Mouse (Mus musculus): ENCODE measurements around the gene Fbxl20. TPM values are rescaled to one million over a fixed set of nuclear protein-coding genes. Genes with fewer than 3 reads are reported as not detected.
A peak's percentile ranks its signal among the peaks of the same experiment; 100 is the strongest.
"Not testable (repeated sequence)": the region's sequence is repeated elsewhere in the genome, so short reads cannot be mapped to it uniquely, and the experiment has no call there.

Gene Fbxl20
- 10 to 100 TPM; 35.5 to 39.4 TPM for total RNA-seq (2021)

GRCm38 (mm10) chr11:98149786-98150624 lies at the start of gene Fbxl20:
TSS of gene Fbxl20 (minus strand) at chr11:98150403.
- DNase-seq (ENCODE audit: low spot score in 2 of 2): peak; percentile 90 to 96
- intact Hi-C loops (cut with DNase I): loop anchor here (5.0 kb wide), 1 partner anchor 123 kb away; the partner anchor contains the start of gene Rpl19

- intact Hi-C loops (cut with DNase I): loop anchor here (1.0 kb wide), 1 partner anchor 9 kb away; no protein-coding TSS in a partner anchor
- peak; percentile 92 to 97 for DNase-seq (ENCODE audit: low spot score in 2 of 2)
Measured at GRCm38 (mm10) chr11:98192901-98193805, 43.0 kb upstream of the Fbxl20 start, which contains the start of gene Med1. TSS of gene Med1 (minus strand) at chr11:98193293.

- intact Hi-C loops (cut with DNase I): no loop called here
Measured at GRCm38 (mm10) chr11:98190820-98191219, 40.6 kb upstream of the Fbxl20 start.

GRCm38 (mm10) chr11:98187640-98188395 lies 37.6 kb upstream of the Fbxl20 start:
- DNase-seq (ENCODE audit: low spot score in 2 of 2): no peak
- intact Hi-C loops (cut with DNase I): no loop called here

More at GRCm38 (mm10) chr11:98190820-98191219, 40.6 kb upstream of the Fbxl20 start:
- DNase-seq (ENCODE audit: low spot score in 2 of 2): no peak

GRCm38 (mm10) chr11:98182149-98182548 lies 31.9 kb upstream of the Fbxl20 start:
- intact Hi-C loops (cut with DNase I); DNase-seq (ENCODE audit: low spot score in 2 of 2): not testable (repeated sequence)

GRCm38 (mm10) chr11:98168400-98168799 lies 18.2 kb upstream of the Fbxl20 start:
- intact Hi-C loops (cut with DNase I): loop anchor here (5.0 kb wide), 1 partner anchor 59 kb away; no protein-coding TSS in a partner anchor
- DNase-seq (ENCODE audit: low spot score in 2 of 2): no peak

- intact Hi-C loops (cut with DNase I): no loop called here
- DNase-seq (ENCODE audit: low spot score in 2 of 2): no peak
Measured at GRCm38 (mm10) chr11:98155094-98155493, 4.9 kb upstream of the Fbxl20 start.

- no peak for DNase-seq (ENCODE audit: low spot score in 2 of 2)
- intact Hi-C loops (cut with DNase I): no loop called here
Measured at GRCm38 (mm10) chr11:98150625-98151156, 488 bp upstream of the Fbxl20 start.

GRCm38 (mm10) chr11:98149304-98149750 lies 876 bp downstream of the Fbxl20 start:
- DNase-seq (ENCODE audit: low spot score in 2 of 2): peak; percentile 92 to 94
- intact Hi-C loops (cut with DNase I): loop anchor here (5.0 kb wide), 1 partner anchor 122 kb away; the partner anchor contains the start of gene Rpl19

GRCm38 (mm10) chr11:98148551-98149301 lies 1.5 kb downstream of the Fbxl20 start:
- intact Hi-C loops (cut with DNase I): loop anchor here (5.0 kb wide), 1 partner anchor 121 kb away; the partner anchor contains the start of gene Rpl19
- peak; percentile 31 to 43 for DNase-seq (ENCODE audit: low spot score in 2 of 2)

- no peak for DNase-seq (ENCODE audit: low spot score in 2 of 2)
- intact Hi-C loops (cut with DNase I): loop anchor here (5.0 kb wide), 1 partner anchor 119 kb away; the partner anchor contains the start of gene Rpl19
Measured at GRCm38 (mm10) chr11:98145856-98146255, 4.3 kb downstream of the Fbxl20 start.

- intact Hi-C loops (cut with DNase I): no loop called here
- DNase-seq (ENCODE audit: low spot score in 2 of 2): no peak
Measured at GRCm38 (mm10) chr11:98142545-98142944, 7.7 kb downstream of the Fbxl20 start.

- no peak for DNase-seq (ENCODE audit: low spot score in 2 of 2)
- intact Hi-C loops (cut with DNase I): no loop called here
Measured at GRCm38 (mm10) chr11:98138894-98139293, 11.3 kb downstream of the Fbxl20 start.

GRCm38 (mm10) chr11:98137836-98138235 lies 12.4 kb downstream of the Fbxl20 start:
- DNase-seq (ENCODE audit: low spot score in 2 of 2): no peak
- intact Hi-C loops (cut with DNase I): no loop called here

- intact Hi-C loops (cut with DNase I): no loop called here
- no peak for DNase-seq (ENCODE audit: low spot score in 2 of 2)
Measured at GRCm38 (mm10) chr11:98134951-98135350, 15.3 kb downstream of the Fbxl20 start.

GRCm38 (mm10) chr11:98123424-98123823 lies 26.8 kb downstream of the Fbxl20 start:
- no peak for DNase-seq (ENCODE audit: low spot score in 2 of 2)
- intact Hi-C loops (cut with DNase I): no loop called here

- DNase-seq (ENCODE audit: low spot score in 2 of 2): peak in 1 of 2 experiments; percentile 16
- intact Hi-C loops (cut with DNase I): no loop called here
Measured at GRCm38 (mm10) chr11:98114363-98114762, 35.8 kb downstream of the Fbxl20 start.

- no peak for DNase-seq (ENCODE audit: low spot score in 2 of 2)
- intact Hi-C loops (cut with DNase I): no loop called here
Measured at GRCm38 (mm10) chr11:98113504-98113903, 36.7 kb downstream of the Fbxl20 start.

Measured in left cerebral cortex, postnatal 25 days (tissue).